Comparison of ENCODE assay signal across 13 mouse cellular contexts in genomic region chr13:46516183-46516582, GRCm38 (mm10). TPM values are rescaled to one million over a fixed set of nuclear protein-coding genes. Genes with fewer than 3 reads are reported as not detected.
A peak's percentile ranks its signal among the peaks of the same experiment; 100 is the strongest.
DNase-seq lines count a peak whose midpoint lies in the region; ATAC-seq lines count a peak whose summit lies in the region.
"Had no signal": no experiment of that assay in that cellular context is flagged by ENCODE, and none has a peak within 500 bp of the region (broad histone marks: within the 10 kb centered on the region; RNA-seq: fewer than 3 reads in every experiment).

No protein-coding gene starts in this region.

- no peaks in the 10 kb centered on the region for H3K27me3 ChIP-seq in forebrain, embryonic 16.5 days (replicated peaks; ENCODE audit: control insufficient read depth, insufficient read depth, low read length)
- H3K27me3 ChIP-seq in hindbrain, embryonic 10.5 days (ENCODE audit: insufficient read depth, poor library complexity, severe bottlenecking): no peaks in the 10 kb centered on the region
- H3K27me3 ChIP-seq: hindbrain, embryonic 15.5 days; kidney, embryonic 15.5 days; limb, embryonic 12.5 days; megakaryocyte, embryonic 14.5 days had no signal

- peaks cover 13% of the 10 kb centered on the region for H3K4me1 ChIP-seq in forebrain, embryonic 16.5 days (replicated peaks; ENCODE audit: control insufficient read depth, insufficient read depth, low read length)
- H3K4me1 ChIP-seq in hindbrain, embryonic 10.5 days (replicated peaks): 0 out of 2 replicates have a peak, but pooled peaks cover 5% of the 10 kb centered on the region
- H3K4me1 ChIP-seq: hindbrain, embryonic 15.5 days; limb, embryonic 12.5 days; megakaryocyte, embryonic 14.5 days had no signal

- no peaks in the 10 kb centered on the region for H3K36me3 ChIP-seq in forebrain, embryonic 16.5 days (ENCODE audit: control insufficient read depth, insufficient read depth)
- H3K36me3 ChIP-seq in hindbrain, embryonic 10.5 days: no peaks in the 10 kb centered on the region
- H3K36me3 ChIP-seq: hindbrain, embryonic 15.5 days; kidney, embryonic 15.5 days; limb, embryonic 12.5 days had no signal

- intact Hi-C loops in heart, postnatal 25 days (cut with DNase I): no loop called here
- intact Hi-C loops in heart, postnatal 36 days (cut with DNase I): no loop called here

- peaks cover 5% of the 10 kb centered on the region; the same call in 1 of the 2 replicates for H3K9me3 ChIP-seq in forebrain, embryonic 16.5 days (ENCODE audit: control insufficient read depth, low read length)
- H3K9me3 ChIP-seq in hindbrain, embryonic 10.5 days: 0 out of 2 replicates have a peak, but pooled peaks cover 5% of the 10 kb centered on the region
- H3K9me3 ChIP-seq: hindbrain, embryonic 15.5 days; kidney, embryonic 15.5 days had no signal

- H3K4me3 ChIP-seq in forebrain, embryonic 16.5 days (replicated peaks; ENCODE audit: low read length): no peak overlapping the region
- H3K4me3 ChIP-seq in hindbrain, embryonic 10.5 days: no peak overlapping the region
- H3K4me3 ChIP-seq: hindbrain, embryonic 15.5 days; kidney, embryonic 15.5 days; limb, embryonic 12.5 days; megakaryocyte, embryonic 14.5 days had no signal

- DNase-seq in heart, adult 11 months: peak; percentile 94
- no peak for DNase-seq in heart, postnatal 25 days (ENCODE audit: low spot score)
- DNase-seq in heart, postnatal 36 days: peak; percentile 19 to 21
- no peak for DNase-seq in hindbrain, embryonic 10.5 days (ENCODE audit: low spot score)
- DNase-seq in frontal cortex, postnatal 10 days (ENCODE audit: low spot score in 2 of 2): no peak
- no peak for DNase-seq in embryo, embryonic 10.5 days (ENCODE audit: low spot score)
- DNase-seq: thymus, postnatal 14 days had no signal

- H3K27ac ChIP-seq in forebrain, embryonic 16.5 days (ENCODE audit: low read length): peak overlapping the region; percentile 21; the same call in 1 of the 2 replicates
- H3K27ac ChIP-seq in hindbrain, embryonic 10.5 days: no peak overlapping the region
- H3K27ac ChIP-seq: hindbrain, embryonic 15.5 days; kidney, embryonic 15.5 days; limb, embryonic 12.5 days had no signal

- 70% methylated on average over 7 of the region's 7 CpGs for WGBS in forebrain, embryonic 16.5 days
- 83% methylated on average over 7 of the region's 7 CpGs for WGBS in hindbrain, embryonic 10.5 days

- H3K4me2 ChIP-seq in forebrain, embryonic 16.5 days (ENCODE audit: low read length): no peak overlapping the region
- H3K4me2 ChIP-seq: hindbrain, embryonic 15.5 days; kidney, embryonic 15.5 days; limb, embryonic 12.5 days had no signal

- no peak overlapping the region for H3K9ac ChIP-seq in forebrain, embryonic 16.5 days (replicated peaks; ENCODE audit: low read depth, low read length)
- H3K9ac ChIP-seq: hindbrain, embryonic 15.5 days; kidney, embryonic 15.5 days; limb, embryonic 12.5 days had no signal

- no peak for ATAC-seq in forebrain, embryonic 16.5 days
- peak; percentile 90 for ATAC-seq in megakaryocyte progenitor cell, adult 5-6 weeks (replicated peaks; ENCODE audit: poor library complexity)

RNA-seq across cellular contexts. Expression of gene Cap2, which starts 14.5 kb away (rescaled TPM):
- 100 to 1,000 TPM; 133 to 155 TPM for total RNA-seq in heart, postnatal 25 days (2021)
- 15.6 and 18.0 TPM in 2 replicates for polyA plus RNA-seq in forebrain, embryonic 16.5 days (2015; fragmentation: Nextera tagmentation; extraction: Ambion mirVana)
- 100 to 1,000 TPM; 141 to 147 TPM for total RNA-seq in heart, postnatal 36 days (2021)
- total RNA-seq in megakaryocyte progenitor cell, adult 5-6 weeks (2015): 0.20 and 0.39 TPM in 2 replicates
- total RNA-seq in megakaryocyte progenitor cell, adult 5-6 weeks (2017): 0.14 TPM in 1 of 2 replicates, not detected in the other
- 5.1 and 5.9 TPM in 2 replicates for polyA plus RNA-seq in hindbrain, embryonic 10.5 days (2016; fragmentation: Nextera tagmentation; extraction: Ambion mirVana)

Comparison
In these comparisons a context has a peak if more than half of its experiments do, and no peak if none do; other contexts are left out.
1. DNase-seq: peak in heart, adult 11 months (single experiment) and heart, postnatal 36 days (2 of 2); none in heart, postnatal 25 days (single experiment), hindbrain, embryonic 10.5 days (single experiment), frontal cortex, postnatal 10 days (0 of 2) and embryo, embryonic 10.5 days (single experiment).
2. RNA of gene Cap2, which starts 14.5 kb away (total RNA-seq): 133 to 155 TPM in heart, postnatal 25 days and 141 to 147 TPM in heart, postnatal 36 days; 0.14 to 0.39 TPM in megakaryocyte progenitor cell, adult 5-6 weeks; every median in the first group is over 10 times any median in the second.